Mouse (Mus musculus): ENCODE results near the gene Dtx3l.
"Not testable (repeated sequence)": the region's sequence is repeated elsewhere in the genome, so short reads cannot be mapped to it uniquely, and the experiment has no call there.

The Dtx3l gene

DNA sequence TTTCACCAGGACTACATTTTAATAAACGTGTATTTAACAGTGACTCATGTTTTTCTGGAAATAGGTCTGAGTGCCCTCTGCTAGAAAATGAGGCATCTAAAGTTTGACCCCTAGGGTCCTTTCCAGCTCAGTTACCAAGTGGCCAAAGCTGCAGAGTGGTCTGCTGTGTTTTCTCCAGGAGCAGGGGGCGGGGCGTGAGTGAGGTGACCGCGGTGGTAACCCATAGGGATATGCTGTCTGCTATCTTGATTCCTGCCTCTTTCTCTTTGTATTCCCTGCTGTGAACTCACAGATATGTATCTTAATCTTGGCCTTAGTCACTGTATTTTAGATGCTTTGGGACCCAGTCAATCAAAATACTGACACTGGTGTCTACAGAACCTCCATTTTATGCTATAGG lies 14.6 kb downstream of the Dtx3l start:
- no peak for DNase-seq (ENCODE audit: extremely low spot score)

DNA sequence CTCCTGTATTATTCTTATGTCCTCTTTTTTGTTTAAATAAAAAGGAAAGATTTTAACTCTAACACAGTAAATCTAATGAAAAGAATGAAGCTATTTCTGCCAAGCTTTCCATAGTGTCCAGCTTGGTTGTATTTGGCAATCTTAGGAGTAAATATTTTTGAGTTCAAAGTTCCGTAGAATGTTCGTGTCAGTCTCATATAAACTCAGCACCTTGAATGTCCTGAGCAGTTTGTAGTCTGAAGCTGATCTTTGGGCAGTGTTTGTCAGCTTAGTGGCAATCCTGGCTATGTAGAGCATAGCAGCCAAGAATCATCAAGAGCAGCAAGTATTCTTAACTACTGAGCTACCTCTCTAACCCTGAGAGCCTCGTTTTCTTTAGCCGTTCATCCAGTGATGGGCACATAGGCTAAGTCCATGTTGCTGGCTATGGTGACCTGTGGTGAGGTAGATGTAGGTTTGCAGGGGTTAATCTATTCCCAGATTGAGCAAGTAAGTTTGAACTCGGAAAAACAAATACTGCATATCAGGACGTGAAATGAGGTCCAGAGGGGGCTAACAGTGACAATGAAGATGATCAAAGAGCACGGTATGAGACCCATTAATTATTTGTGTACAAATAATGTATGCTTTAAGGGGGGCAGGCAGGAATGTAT lies 15.3 kb downstream of the Dtx3l start:
- DNase-seq (ENCODE audit: extremely low spot score): no peak

DNA sequence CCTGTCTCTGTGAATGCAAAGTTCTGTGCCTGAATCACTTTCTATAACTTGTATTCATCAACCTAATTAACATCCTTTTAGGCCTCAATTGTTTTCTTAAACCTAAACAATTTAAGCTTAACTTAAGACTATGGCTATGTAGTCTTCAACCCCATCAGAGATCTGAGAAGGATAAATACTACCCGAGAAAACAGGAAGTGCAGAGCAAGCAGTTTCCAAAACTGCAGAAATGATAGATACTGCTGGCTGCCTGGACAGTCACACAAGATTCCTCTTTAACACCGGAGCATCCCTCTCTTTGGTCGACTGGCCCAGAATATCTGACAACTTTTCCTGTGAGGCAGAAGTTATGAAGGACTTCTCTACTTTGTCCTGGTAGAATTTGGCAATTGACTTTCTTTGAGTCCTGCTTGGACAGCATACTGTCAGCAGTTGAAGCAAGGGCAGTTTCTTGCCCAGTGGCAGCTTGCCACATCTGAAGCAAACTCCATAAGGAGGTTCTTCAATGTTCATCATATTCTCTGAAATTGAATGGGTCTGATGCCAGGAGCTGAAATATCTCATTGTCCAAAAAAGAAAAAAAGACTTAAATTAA lies 16.6 kb downstream of the Dtx3l start:
- DNase-seq (ENCODE audit: extremely low spot score): no peak

- no peak for DNase-seq (ENCODE audit: extremely low spot score)
Observed at GRCm38 (mm10) chr16:35921676-35922235, 17.2 kb downstream of the Dtx3l start.

- DNase-seq (ENCODE audit: extremely low spot score): no peak
Observed at GRCm38 (mm10) chr16:35918721-35919543, 20.0 kb downstream of the Dtx3l start.

- no peak for DNase-seq (ENCODE audit: extremely low spot score)
Observed at GRCm38 (mm10) chr16:35914301-35914700, 24.6 kb downstream of the Dtx3l start.

DNA sequence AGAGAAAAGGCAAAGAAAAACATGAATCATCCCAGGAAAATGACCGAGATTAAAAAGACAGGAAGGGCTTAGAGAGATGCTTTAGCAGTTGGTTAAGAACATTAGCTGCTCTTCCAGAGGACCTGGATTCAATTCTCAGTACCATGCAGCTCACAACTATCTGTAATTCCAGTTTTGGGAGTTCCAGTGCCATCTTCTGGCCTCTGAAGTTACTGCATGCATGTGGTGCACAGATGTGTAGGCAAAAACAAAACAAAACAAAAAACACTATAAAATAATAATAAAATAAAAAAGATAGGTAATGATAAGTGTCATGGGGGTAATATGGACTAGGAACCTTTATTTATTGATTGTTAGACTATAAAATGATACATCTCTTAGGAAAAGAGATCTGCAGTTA lies 25.4 kb downstream of the Dtx3l start:
- no peak for DNase-seq (ENCODE audit: extremely low spot score)

DNA sequence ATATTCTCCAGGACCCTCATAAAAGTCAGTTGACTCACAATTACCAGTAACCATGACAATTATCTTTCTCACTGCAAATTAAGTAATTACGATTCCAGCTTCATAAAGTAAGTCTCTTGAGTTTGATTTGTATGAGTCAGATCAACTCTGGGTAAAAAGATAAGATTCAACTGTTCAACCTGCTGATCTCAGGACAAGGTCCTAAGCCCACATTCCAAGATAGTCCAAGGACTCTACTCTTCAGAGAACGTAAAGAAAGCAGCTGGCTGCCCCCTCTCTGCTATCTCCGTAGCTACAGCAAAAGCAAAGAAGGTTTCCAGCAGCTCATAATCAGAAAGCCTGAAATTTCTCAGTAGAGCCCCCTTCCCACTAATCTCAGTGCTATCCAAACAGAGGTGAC lies 27.5 kb downstream of the Dtx3l start:
- DNase-seq (ENCODE audit: extremely low spot score): no peak

GRCm38 (mm10) chr16:35907432-35908201 lies 31.3 kb downstream of the Dtx3l start:
- no peak for DNase-seq (ENCODE audit: extremely low spot score)

DNA sequence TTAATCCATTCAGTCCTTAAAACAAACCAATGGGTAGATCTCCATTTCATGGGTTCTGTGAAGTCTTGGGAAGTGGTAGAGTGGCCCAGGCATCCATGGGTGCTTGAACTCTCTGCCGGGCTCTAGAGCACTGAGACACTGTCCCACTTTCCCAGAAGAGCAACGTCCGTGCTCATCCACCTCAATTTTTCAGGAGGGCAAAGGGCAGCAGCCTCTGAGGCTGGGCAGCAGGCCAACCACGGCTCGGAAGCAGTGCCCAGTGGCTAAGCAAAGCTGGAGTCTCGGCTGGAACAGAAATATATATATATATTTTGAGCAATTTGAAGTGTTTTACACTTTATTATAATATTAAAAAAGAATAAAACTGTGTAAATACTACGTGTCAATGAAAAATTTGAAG lies 32.1 kb downstream of the Dtx3l start:
- no peak for DNase-seq (ENCODE audit: extremely low spot score)

DNA sequence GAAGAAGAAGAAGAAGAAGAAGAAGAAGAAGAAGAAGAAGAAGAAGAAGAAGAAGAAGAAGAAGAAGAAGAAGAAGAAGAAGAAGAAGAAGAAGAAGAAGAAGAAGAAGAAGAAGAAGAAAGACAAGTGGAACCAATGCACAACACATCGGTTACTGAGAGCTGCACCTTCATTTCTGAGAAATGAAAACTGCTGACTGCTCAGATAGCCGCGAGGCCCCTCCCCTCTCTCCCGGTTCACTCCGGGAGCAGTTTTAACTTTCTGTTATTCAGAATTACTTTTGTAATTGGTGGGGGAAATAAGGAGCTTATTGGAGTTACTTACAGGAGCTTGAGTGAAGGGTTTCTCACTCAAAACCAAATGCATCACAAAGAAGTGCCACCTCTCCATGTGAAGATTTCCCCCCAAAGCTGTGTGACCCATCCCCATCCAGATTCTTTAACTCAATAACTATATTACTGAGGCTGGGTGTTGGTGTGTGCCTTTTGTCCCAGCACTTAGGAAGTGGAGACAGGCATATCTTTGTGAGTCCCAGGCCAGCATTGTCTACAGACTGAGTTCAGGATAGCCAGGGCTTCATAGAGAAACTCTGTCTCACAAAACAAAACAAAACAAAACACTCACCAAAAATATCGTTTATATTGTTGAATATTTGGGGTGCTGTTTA lies 33.0 kb downstream of the Dtx3l start:
- no peak for DNase-seq (ENCODE audit: extremely low spot score)

DNA sequence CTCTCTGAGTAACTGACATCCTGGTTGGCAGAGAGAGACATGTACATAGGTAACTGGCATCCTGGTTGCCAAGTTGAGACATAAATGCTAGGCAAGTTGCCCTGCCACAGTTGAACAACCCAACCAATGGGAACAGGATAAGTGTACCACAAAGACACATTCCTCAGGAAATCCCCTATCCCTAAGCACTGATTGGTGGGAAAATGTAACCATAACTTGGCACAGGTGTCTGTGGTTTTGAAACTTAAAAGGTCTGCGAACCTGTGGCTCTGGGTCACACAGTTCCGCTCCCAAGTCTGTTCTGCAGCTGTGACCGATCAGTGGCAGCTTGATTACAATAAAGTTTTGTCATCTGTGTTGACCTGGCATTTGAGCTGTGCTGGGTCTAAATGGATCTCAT lies 33.6 kb downstream of the Dtx3l start:
- no peak for DNase-seq (ENCODE audit: extremely low spot score)

GRCm38 (mm10) chr16:35904121-35904736 lies 34.7 kb downstream of the Dtx3l start:
- no peak for DNase-seq (ENCODE audit: extremely low spot score)

GRCm38 (mm10) chr16:35903014-35903640 lies 35.8 kb downstream of the Dtx3l start:
- no peak for DNase-seq (ENCODE audit: extremely low spot score)

- no peak for DNase-seq (ENCODE audit: extremely low spot score)
Observed at GRCm38 (mm10) chr16:35900541-35900940, 38.4 kb downstream of the Dtx3l start.

GRCm38 (mm10) chr16:35894997-35895396 lies 44.0 kb downstream of the Dtx3l start:
- DNase-seq (ENCODE audit: extremely low spot score): no peak

DNA sequence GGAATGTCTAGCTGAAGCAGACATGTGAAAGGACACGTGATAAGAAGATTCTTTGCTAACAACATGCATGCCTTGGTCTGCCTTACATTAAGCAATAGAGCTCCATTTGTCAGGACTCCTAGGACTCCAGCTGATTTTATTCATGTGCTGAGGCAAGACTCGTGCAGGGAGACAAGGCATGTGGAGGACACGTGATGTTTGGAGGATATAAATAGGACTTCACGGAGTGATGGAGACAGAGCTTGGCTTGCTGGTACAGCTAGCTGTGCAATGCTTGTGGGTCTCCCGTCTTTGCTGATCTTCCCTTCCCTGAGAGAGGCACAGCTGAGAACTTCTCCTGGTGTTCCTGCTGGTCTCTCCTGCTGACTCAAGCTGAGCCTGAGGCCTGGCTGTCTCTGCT lies 47.3 kb downstream of the Dtx3l start:
- not testable (repeated sequence) for DNase-seq (ENCODE audit: extremely low spot score)

DNA sequence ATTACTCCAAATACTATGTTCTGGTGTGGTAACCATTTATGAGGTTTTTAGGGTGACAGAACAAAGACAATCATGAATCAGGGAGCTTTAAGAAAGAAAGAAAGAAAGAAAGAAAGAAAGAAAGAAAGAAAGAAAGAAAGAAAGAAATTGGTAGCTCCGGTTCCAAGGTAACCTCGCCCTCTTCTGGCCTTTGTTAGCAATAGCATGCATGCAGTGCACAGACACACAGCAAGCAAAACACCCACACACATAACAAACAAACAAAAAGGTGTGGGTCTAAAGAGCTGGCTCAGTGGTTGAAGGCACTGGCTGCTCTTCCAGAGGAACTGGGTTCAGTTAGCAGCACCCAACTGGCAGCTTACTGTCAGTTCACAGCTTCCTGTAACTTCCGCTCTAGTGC lies 48.3 kb downstream of the Dtx3l start:
- DNase-seq (ENCODE audit: extremely low spot score): no peak

DNA sequence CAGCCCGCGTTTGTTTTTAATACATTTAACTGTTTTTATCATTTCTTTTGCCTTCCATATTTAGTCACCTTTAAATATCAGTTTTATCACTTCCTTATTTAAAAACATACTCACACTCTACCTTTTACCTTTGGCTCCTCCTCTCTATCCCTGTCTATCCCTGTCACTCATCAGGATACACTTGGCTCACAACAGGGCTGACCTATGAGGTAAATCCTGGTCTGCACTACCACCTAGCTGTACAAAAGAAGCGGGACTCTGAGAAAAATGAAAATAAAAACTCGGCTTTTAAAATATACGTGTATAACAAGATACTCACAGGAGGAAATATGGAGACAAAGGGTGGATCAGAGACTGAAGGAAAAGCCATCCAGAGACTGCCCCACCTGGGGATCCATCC lies 50.0 kb downstream of the Dtx3l start:
- DNase-seq (ENCODE audit: extremely low spot score): no peak

DNA sequence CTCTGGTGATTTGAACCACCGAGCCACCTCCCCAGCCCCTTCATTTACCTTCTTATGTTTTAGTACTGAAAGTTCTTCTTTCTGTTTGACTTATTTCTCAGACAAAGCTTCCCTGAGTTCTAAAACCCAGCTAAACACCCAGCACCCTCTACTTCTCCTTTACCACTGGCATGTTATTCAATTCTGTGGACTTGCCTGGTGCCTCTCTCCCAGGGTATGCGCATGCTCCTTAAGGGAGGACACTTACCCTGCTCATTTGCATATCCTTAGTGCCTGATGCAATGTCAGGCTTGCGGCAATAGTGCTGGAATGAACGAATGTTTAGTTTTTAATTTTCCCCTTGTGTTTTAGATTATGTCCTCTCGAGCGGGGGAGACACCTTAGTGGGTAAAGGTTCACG lies 50.8 kb downstream of the Dtx3l start:
- no peak for DNase-seq (ENCODE audit: extremely low spot score)
